Mouse (Mus musculus) hematopoietic stem cell, adult 5-6 weeks (primary cell): Measurements from ENCODE around the gene Olfr340. TPM values are rescaled to one million over a fixed set of nuclear protein-coding genes. Genes with fewer than 3 reads are reported as not detected.
"Not testable (repeated sequence)": the region's sequence is repeated elsewhere in the genome, so short reads cannot be mapped to it uniquely, and the experiment has no call there.

Source experiments
- ATAC-seq, 2 experiments: fragments of 125-278 bp in 1 of 2; replicated peaks in 1 of 2; 2 replicates each; pipeline ENCODE4 v1.8.0; 2016 to 2017; ENCODE audit warnings: inconsistent platforms in 2 of 2, mild to moderate bottlenecking in 2 of 2, moderate number of reproducible peaks in 2 of 2, low read depth in 1 of 2, moderate TSS enrichment in 1 of 2; ENCODE audit not compliant: low FRiP score in 2 of 2, poor library complexity in 2 of 2, severe bottlenecking in 2 of 2, insufficient read depth in 1 of 2, low TSS enrichment in 1 of 2
- total RNA-seq: library from RNA; stranded (forward); fragments of 172-1452, 232-1000 nt; gene quantifications from 2 replicates; pipeline ENCODE4 v1.2.3, GENCODE M21; 2017

Gene Olfr340
- 0.79 TPM in 1 of 2 replicates, not detected in the other for total RNA-seq

DNA sequence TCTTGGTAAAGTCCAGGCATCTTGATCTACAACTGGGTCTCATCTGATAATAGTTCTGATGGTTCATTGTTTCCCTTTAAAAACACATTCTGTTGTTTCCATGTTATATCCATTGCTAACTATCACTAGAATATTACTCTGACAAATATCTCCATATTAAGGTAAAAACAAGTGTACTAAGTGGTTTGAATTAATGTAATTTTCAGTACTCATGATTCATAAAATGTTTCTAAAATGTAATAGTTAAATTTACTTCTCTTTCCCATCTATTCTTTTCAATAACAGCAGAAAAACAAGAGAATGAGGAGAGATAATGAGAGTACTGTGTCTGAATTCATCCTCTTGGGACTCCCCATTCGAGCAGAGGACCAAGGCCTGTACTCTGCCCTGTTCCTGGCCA, at the start of gene Olfr340:
Gene Olfr340 (plus strand): TSS at position 301 of the 400 bp plus-strand sequence.
- no peak for ATAC-seq

- not testable (repeated sequence) for ATAC-seq
Observed at GRCm38 (mm10) chr2:36415174-36415573, 37.2 kb upstream of the Olfr340 start.

DNA sequence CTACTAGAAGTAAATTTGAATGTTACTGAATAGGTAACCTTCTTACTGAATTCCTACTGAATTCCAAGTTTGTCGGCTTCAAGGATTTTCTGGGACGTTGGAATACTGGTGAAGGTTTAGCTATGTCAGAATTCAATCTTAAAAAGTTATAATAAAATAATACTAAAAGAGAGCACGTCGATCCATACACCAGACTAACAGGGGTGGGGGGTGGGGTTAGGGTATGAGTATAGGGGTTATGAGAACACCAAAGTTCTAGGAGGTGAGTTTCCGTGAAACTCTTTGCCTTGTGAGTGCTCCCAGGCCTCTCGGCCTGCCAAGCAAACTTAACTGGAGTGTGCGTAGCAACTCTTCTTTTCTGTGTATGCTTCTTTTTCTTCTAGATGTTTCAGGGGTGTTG, 36.8 kb upstream of the Olfr340 start:
- not testable (repeated sequence) for ATAC-seq

DNA sequence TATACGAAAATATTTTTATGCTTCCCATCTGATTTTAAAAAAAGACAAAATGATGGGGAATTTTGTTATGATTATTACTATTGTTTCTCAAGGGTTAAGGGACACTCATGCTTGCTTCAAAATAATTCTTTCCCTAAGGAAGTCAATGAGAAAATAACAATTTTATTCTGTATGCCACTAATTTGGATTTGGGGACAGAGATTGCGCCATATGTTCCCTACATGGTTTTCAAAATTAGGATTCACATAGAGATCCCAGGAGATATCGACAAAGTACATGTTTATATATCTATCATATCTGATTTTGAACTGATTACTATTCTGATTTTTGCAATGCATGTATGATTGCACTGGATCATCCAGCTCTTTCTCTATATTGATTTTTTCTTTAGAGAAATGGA, 33.7 kb upstream of the Olfr340 start, which contains the start of gene Olfr339:
Gene Olfr339 (plus strand): TSS at position 301 of the 400 bp plus-strand sequence.
- no peak for ATAC-seq

- no peak for ATAC-seq
Observed at GRCm38 (mm10) chr2:36473634-36474033, 21.2 kb downstream of the Olfr340 start.

DNA sequence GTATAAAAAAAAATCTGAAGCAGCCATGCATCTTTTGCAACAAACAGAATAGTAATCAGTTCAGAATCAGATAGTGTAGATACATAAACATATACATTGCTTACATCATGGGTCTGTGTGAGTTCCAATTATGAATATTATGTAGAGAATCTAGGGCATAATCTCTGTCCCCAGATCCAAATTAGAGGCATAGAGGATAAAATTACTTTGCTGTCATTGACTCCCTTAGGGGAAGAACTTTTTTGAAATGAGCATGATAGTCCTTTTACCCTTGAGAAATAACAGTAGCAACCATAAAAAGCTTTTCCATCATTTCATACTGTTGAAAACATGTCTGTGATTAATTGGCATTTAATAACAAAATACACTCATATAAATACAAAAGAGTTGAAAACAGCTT, 30.0 kb downstream of the Olfr340 start, which contains the start of gene Olfr341:
Gene Olfr341 (minus strand): TSS at position 101 of the 400 bp plus-strand sequence.
- no peak for ATAC-seq

Other genes with a start within 250 kb of the Olfr340 start
- gene Ptgs1, start 222.2 kb upstream of the Olfr340 start, total RNA-seq = 28.5 and 46.1 TPM in 2 replicates
- not detected in 2 replicates for gene Olfr338, start 79.1 kb upstream of the Olfr340 start, total RNA-seq
- not detected in 2 replicates for gene Olfr339, start 33.6 kb upstream of the Olfr340 start, total RNA-seq
- gene Olfr341, start 29.9 kb downstream of the Olfr340 start, total RNA-seq = not detected in 2 replicates
- not detected in 2 replicates for gene Olfr342, start 72.4 kb downstream of the Olfr340 start, total RNA-seq
- gene Olfr344, start 114.1 kb downstream of the Olfr340 start, total RNA-seq = not detected in 2 replicates
- not detected in 2 replicates for gene Olfr345, start 187.5 kb downstream of the Olfr340 start, total RNA-seq
- gene Olfr346, start 233.2 kb downstream of the Olfr340 start, total RNA-seq = not detected in 2 replicates